Mouse (Mus musculus) spleen, adult 18-20 months (tissue): ENCODE results near the gene Gm3594.
"Not testable (repeated sequence)": the region's sequence is repeated elsewhere in the genome, so short reads cannot be mapped to it uniquely, and the experiment has no call there.

ENCODE experiments used
- DNase-seq, 2 experiments: peaks; one replicate each; pipeline ENCODE4 v3.0.0; 2022; ENCODE audit warnings: mixed read lengths in 2 of 2

The Gm3594 gene

GRCm38 (mm10) chr14:6444511-6444910 is at the start of gene Gm3594:
Gene Gm3594 (minus strand): TSS chr14:6444611.
- DNase-seq: not testable (repeated sequence)

- peak in 1 of 2 experiments; percentile 10 for DNase-seq
Measured at GRCm38 (mm10) chr14:6486331-6486730, 41.9 kb upstream of the Gm3594 start.

- not testable (repeated sequence) for DNase-seq
Measured at GRCm38 (mm10) chr14:6485541-6485940, 41.1 kb upstream of the Gm3594 start.

GRCm38 (mm10) chr14:6482126-6482525 is 37.7 kb upstream of the Gm3594 start:
- peak in 1 of 2 experiments; percentile 11 for DNase-seq

- DNase-seq: not testable (repeated sequence)
Measured at GRCm38 (mm10) chr14:6471856-6472255, 27.4 kb upstream of the Gm3594 start.

GRCm38 (mm10) chr14:6440774-6441173 is 3.6 kb downstream of the Gm3594 start:
- not testable (repeated sequence) for DNase-seq

GRCm38 (mm10) chr14:6440206-6440605 is 4.2 kb downstream of the Gm3594 start:
- not testable (repeated sequence) for DNase-seq

GRCm38 (mm10) chr14:6426766-6427165 is 17.6 kb downstream of the Gm3594 start:
- DNase-seq: not testable (repeated sequence)

GRCm38 (mm10) chr14:6426353-6426752 is 18.1 kb downstream of the Gm3594 start:
- DNase-seq: not testable (repeated sequence)

GRCm38 (mm10) chr14:6412382-6412781 is 32.0 kb downstream of the Gm3594 start, which contains the start of gene Gm3591:
Gene Gm3591 (minus strand): TSS chr14:6412482.
- not testable (repeated sequence) for DNase-seq

- not testable (repeated sequence) for DNase-seq
Measured at GRCm38 (mm10) chr14:6390219-6390618, 54.2 kb downstream of the Gm3594 start, which contains the start of gene Gm16440. Gene Gm16440 (minus strand): TSS chr14:6390319.
